Mouse (Mus musculus) testis, adult 2 months (tissue): ENCODE measurements around the gene Vezf1. TPM values are rescaled to one million over a fixed set of nuclear protein-coding genes. Genes with fewer than 3 reads are reported as not detected.
A peak's percentile ranks its signal among the peaks of the same experiment; 100 is the strongest.
"Not testable (repeated sequence)": the region's sequence is repeated elsewhere in the genome, so short reads cannot be mapped to it uniquely, and the experiment has no call there.

Source experiments
- H3K27ac ChIP-seq: fragments of 200-500 bp; 2 replicates; pipeline ENCODE4 v1.5.1; 2012; ENCODE audit warnings: low read depth, low read length; ENCODE audit not compliant: control insufficient read depth, insufficient read depth
- H3K27me3 ChIP-seq: fragments of 200-500 bp; 2 replicates; pipeline ENCODE4 v1.6.1; 2012; ENCODE audit warnings: mild to moderate bottlenecking, low read length, moderate library complexity; ENCODE audit not compliant: control insufficient read depth, insufficient read depth
- H3K36me3 ChIP-seq: fragments of 200-500 bp; 2 replicates; pipeline ENCODE4 v1.6.1; 2012; ENCODE audit warnings: mild to moderate bottlenecking, low read length; ENCODE audit not compliant: control insufficient read depth, insufficient read depth
- H3K4me1 ChIP-seq: fragments of 200-500 bp; 2 replicates; pipeline ENCODE4 v1.6.1; 2012; ENCODE audit warnings: low read length; ENCODE audit not compliant: control insufficient read depth, insufficient read depth
- H3K4me3 ChIP-seq: fragments of 200-500 bp; 2 replicates; pipeline ENCODE4 v1.5.1; 2012; ENCODE audit warnings: low read depth, mild to moderate bottlenecking, low read length, moderate library complexity, mixed read lengths; ENCODE audit not compliant: control insufficient read depth
- CTCF ChIP-seq: fragments of 200-500 bp; IDR thresholded peaks from 2 replicates; pipeline ENCODE4 v1.5.1; 2012; ENCODE audit warnings: low read depth, mild to moderate bottlenecking, inconsistent platforms, low read length, moderate library complexity; ENCODE audit not compliant: control insufficient read depth, insufficient read depth, insufficient replicate concordance
- POLR2A ChIP-seq: fragments of 200-500 bp; IDR thresholded peaks from 2 replicates; pipeline ENCODE4 v1.6.1; 2012; ENCODE audit warnings: low read depth, mild to moderate bottlenecking, inconsistent platforms, low read length, moderate library complexity; ENCODE audit not compliant: control insufficient read depth
- polyA plus RNA-seq: library from polyadenylated mRNA; depleted of rRNA; stranded (reverse); fragments of >200 nt; gene quantifications from 2 replicates; pipeline ENCODE4 v1.2.3, GENCODE M21; 2012

Vezf1 gene
- polyA plus RNA-seq, 1 experiment = 4.1 TPM

DNA sequence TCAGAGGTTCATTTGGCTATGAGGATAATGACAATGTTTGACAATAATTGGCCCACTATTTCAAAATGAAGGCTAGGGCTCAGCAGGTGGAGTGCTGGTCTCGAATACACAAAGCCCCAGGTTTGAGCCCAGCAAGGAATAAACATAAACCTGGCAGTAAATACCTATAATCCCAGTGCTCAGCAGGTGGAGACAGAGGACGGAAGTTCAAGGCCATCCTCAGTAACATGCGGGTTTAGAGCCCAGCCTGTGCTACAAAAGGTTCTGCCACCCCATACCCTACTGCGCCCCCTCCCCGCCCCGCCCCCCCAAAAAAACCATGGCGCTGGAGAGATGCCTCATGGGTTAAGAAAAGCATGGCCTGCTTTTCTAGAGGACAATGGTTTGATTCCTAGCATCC is 32.1 kb upstream of the Vezf1 start:
- H3K36me3 ChIP-seq = no peaks in the 10 kb centered on the region; the same call in 1 of the 2 replicates
- no peak overlapping the region for H3K4me3 ChIP-seq
- H3K27me3 ChIP-seq = no peaks in the 10 kb centered on the region
- no peak for TF ChIP-seq CTCF
- no peak for TF ChIP-seq POLR2A
- no peak overlapping the region for H3K27ac ChIP-seq
- no peaks in the 10 kb centered on the region for H3K4me1 ChIP-seq

GRCm38 (mm10) chr11:88036761-88037251 is 31.3 kb upstream of the Vezf1 start:
- TF ChIP-seq POLR2A = no peak
- no peak for TF ChIP-seq CTCF
- no peaks in the 10 kb centered on the region for H3K4me1 ChIP-seq
- H3K27me3 ChIP-seq = no peaks in the 10 kb centered on the region
- H3K27ac ChIP-seq = no peak overlapping the region
- no peak overlapping the region for H3K4me3 ChIP-seq
- H3K36me3 ChIP-seq = no peaks in the 10 kb centered on the region; the same call in 1 of the 2 replicates

DNA sequence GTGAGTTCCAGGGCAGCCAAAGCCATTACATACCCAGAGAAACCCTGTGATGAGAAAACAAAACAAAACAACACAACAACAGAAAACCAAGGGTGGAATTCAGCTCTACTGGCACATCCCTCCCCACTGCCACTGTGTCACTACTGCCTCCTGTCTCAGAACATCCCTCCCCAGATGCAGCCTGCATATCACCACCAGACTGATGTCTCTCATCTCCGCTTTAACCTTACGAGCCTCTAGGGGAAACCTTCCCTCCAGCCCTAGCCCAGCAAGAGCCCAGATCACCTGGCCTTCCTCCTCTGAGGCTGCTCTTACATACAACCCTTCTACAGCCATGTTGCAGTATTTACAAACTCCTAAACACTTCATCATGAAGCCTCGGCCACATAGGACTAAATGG is 30.7 kb upstream of the Vezf1 start:
- no peak overlapping the region for H3K4me3 ChIP-seq
- H3K27me3 ChIP-seq = no peaks in the 10 kb centered on the region
- no peaks in the 10 kb centered on the region; the same call in 1 of the 2 replicates for H3K36me3 ChIP-seq
- no peaks in the 10 kb centered on the region for H3K4me1 ChIP-seq
- TF ChIP-seq POLR2A = no peak
- no peak for TF ChIP-seq CTCF
- H3K27ac ChIP-seq = no peak overlapping the region

DNA sequence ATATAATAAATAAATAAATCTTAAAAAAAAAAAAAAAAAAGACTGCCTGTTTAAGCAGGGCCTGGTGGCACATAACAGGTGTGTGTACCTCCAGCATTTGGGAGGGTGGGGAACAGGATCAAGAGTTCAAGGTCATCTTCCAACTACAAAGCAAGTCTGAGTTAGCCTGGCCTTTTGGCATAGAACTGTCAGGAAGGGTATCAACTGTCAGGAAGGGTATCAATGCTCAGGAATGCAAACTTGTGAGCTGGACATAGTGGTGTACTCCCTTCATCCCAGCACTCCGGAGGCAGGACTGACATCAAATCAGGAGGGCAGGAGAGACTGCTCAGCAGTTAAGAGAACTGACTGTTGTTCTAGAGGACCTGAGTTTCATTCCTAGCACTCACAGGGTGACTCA is 29.0 kb upstream of the Vezf1 start:
- Histone ChIP-seq H3K27me3 (no peaks in the 10 kb centered on the region), H3K4me1 (no peaks in the 10 kb centered on the region), H3K27ac (no peak overlapping the region), H3K4me3 (no peak overlapping the region), H3K36me3 (no peaks in the 10 kb centered on the region; the same call in 1 of the 2 replicates)
- no peak for TF ChIP-seq POLR2A
- no peak for TF ChIP-seq CTCF

GRCm38 (mm10) chr11:88044314-88044713 is 23.8 kb upstream of the Vezf1 start:
- peaks cover 2% of the 10 kb centered on the region for H3K36me3 ChIP-seq
- no peak for TF ChIP-seq CTCF
- no peak for TF ChIP-seq POLR2A
- no peak overlapping the region for H3K4me3 ChIP-seq
- no peaks in the 10 kb centered on the region for H3K27me3 ChIP-seq
- no peak overlapping the region for H3K27ac ChIP-seq
- H3K4me1 ChIP-seq = peaks cover 4% of the 10 kb centered on the region

- H3K27ac ChIP-seq, H3K4me3 ChIP-seq, H3K36me3 ChIP-seq, H3K4me1 ChIP-seq, H3K27me3 ChIP-seq: not testable (repeated sequence)
Measured at GRCm38 (mm10) chr11:88045159-88045558, 22.9 kb upstream of the Vezf1 start.

GRCm38 (mm10) chr11:88045878-88046277 is 22.2 kb upstream of the Vezf1 start:
- TF ChIP-seq POLR2A = no peak
- peaks cover 3% of the 10 kb centered on the region for H3K36me3 ChIP-seq
- no peaks in the 10 kb centered on the region for H3K27me3 ChIP-seq
- H3K27ac ChIP-seq = no peak overlapping the region; the same call in 1 of the 2 replicates
- H3K4me3 ChIP-seq = peak overlapping the region; percentile 95
- peaks cover 4% of the 10 kb centered on the region for H3K4me1 ChIP-seq

DNA sequence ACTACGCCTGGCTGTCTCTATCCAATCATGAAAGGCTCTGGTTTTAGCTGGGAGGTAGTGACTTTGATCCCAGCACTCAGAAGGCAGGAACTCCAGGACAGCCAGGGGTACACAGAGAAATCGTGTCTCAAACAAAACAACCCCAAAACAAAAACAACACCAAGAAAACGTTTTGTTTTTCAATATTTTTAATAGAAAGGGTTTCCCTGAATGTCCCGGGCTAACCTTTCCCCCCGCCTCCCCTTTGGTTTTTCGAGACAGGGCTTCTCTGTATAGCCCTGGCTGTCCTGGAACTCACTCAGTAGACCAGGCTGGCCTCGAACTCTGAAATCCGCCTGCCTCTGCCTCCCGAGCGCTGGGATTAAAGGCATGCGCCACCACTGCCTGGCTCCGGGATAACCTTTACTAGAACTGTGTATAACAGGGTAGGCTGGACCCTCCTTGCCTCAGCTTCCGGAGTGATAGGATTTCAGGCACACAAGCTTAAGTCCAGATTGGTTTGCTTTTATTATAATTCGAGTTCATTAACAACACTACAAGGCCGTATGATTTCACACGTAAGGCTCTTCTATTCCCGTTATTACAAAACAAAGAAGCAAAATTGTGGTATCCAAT is 21.6 kb upstream of the Vezf1 start:
- Histone ChIP-seq H3K27ac (peak overlapping the region; percentile 59; the same call in 1 of the 2 replicates), H3K4me3 (peak overlapping the region; percentile 95), H3K27me3 (no peaks in the 10 kb centered on the region), H3K36me3 (peaks cover 3% of the 10 kb centered on the region), H3K4me1 (peaks cover 4% of the 10 kb centered on the region)
- TF ChIP-seq CTCF (no peak), POLR2A (no peak)
